Mouse (Mus musculus): Measurements from ENCODE around the gene S100a6. TPM values are rescaled to one million over a fixed set of nuclear protein-coding genes. Genes with fewer than 3 reads are reported as not detected.
A peak's percentile ranks its signal among the peaks of the same experiment; 100 is the strongest.

The S100a6 gene
- 3,650 and 3,685 TPM in 2 replicates for polyA plus RNA-seq (2015; fragmentation: Nextera tagmentation; extraction: Ambion mirVana)

- Histone ChIP-seq H3K9ac (ENCODE audit: low read length) (peak within 1 kb of the TSS; percentile 76), H3K27me3 (ENCODE audit: control insufficient read depth, insufficient read depth, low read length) (no peaks in the 10 kb centered on the region), H3K4me1 (replicated peaks; ENCODE audit: control insufficient read depth, insufficient read depth) (peaks cover 5% of the 10 kb centered on the region), H3K4me3 (ENCODE audit: low read depth, low read length) (peak within 1 kb of the TSS; percentile 46), H3K9me3 (ENCODE audit: control insufficient read depth, low read length) (no peaks in the 10 kb centered on the region), H3K4me2 (replicated peaks; ENCODE audit: low read depth) (peak within 1 kb of the TSS; percentile 64), H3K27ac (replicated peaks) (peak within 1 kb of the TSS; percentile 92), H3K36me3 (ENCODE audit: control insufficient read depth, insufficient read depth, low read length) (no peaks in the 10 kb centered on the region)
- TF ChIP-seq CTCF (IDR thresholded peaks at IDR 0.05; ENCODE audit: low read depth) (peak; percentile 78), EP300 (optimal IDR thresholded peaks at IDR 0.05) (no peak)
- WGBS = under 1% methylated on average over 23 of the region's 23 CpGs
- peak; percentile 91 for DNase-seq (ENCODE audit: low spot score)
- peak; percentile 81 for ATAC-seq (ENCODE audit: low FRiP score, low TSS enrichment)
Measured at GRCm38 (mm10) chr3:90612728-90613291, at the start of gene S100a6. S100a6 (plus strand) TSS chr3:90612882.

GRCm38 (mm10) chr3:90574691-90575090 is 38.0 kb upstream of the S100a6 start:
- 0 out of 2 replicates have a peak overlapping the region, but pooled peaks have one; percentile 31 for H3K9ac ChIP-seq (ENCODE audit: low read length)
- H3K27ac ChIP-seq (replicated peaks) = peak overlapping the region; percentile 71
- no peak for TF ChIP-seq EP300 (optimal IDR thresholded peaks at IDR 0.05)
- no peak for TF ChIP-seq CTCF (IDR thresholded peaks at IDR 0.05; ENCODE audit: low read depth)

GRCm38 (mm10) chr3:90575320-90575719 is 37.4 kb upstream of the S100a6 start:
- H3K9me3 ChIP-seq (ENCODE audit: control insufficient read depth, low read length) = no peaks in the 10 kb centered on the region
- no peak overlapping the region for H3K9ac ChIP-seq (ENCODE audit: low read length)
- TF ChIP-seq CTCF (IDR thresholded peaks at IDR 0.05; ENCODE audit: low read depth) (no peak), EP300 (optimal IDR thresholded peaks at IDR 0.05) (no peak)
- ATAC-seq (ENCODE audit: low FRiP score, low TSS enrichment) (no peak), DNase-seq (ENCODE audit: low spot score) (no peak)
- no peak overlapping the region for H3K4me3 ChIP-seq (ENCODE audit: low read depth, low read length)
- peak overlapping the region; percentile 71; the same call in 1 of the 2 replicates for H3K27ac ChIP-seq (replicated peaks)
- 51% methylated on average over 3 of the region's 3 CpGs for WGBS
- H3K27me3 ChIP-seq (ENCODE audit: control insufficient read depth, insufficient read depth, low read length) = no peaks in the 10 kb centered on the region
- H3K36me3 ChIP-seq (ENCODE audit: control insufficient read depth, insufficient read depth, low read length) = no peaks in the 10 kb centered on the region
- H3K4me2 ChIP-seq (replicated peaks; ENCODE audit: low read depth) = no peak overlapping the region
- H3K4me1 ChIP-seq (replicated peaks; ENCODE audit: control insufficient read depth, insufficient read depth) = no peaks in the 10 kb centered on the region

More at GRCm38 (mm10) chr3:90574691-90575090, 38.0 kb upstream of the S100a6 start:
- ATAC-seq (ENCODE audit: low FRiP score, low TSS enrichment) = 0 out of 2 replicates have a peak, but pooled peaks have one; percentile 15
- no peak for DNase-seq (ENCODE audit: low spot score)
- Histone ChIP-seq H3K4me2 (replicated peaks; ENCODE audit: low read depth) (no peak overlapping the region), H3K4me3 (ENCODE audit: low read depth, low read length) (no peak overlapping the region), H3K4me1 (replicated peaks; ENCODE audit: control insufficient read depth, insufficient read depth) (no peaks in the 10 kb centered on the region), H3K36me3 (ENCODE audit: control insufficient read depth, insufficient read depth, low read length) (no peaks in the 10 kb centered on the region), H3K27me3 (ENCODE audit: control insufficient read depth, insufficient read depth, low read length) (no peaks in the 10 kb centered on the region), H3K9me3 (ENCODE audit: control insufficient read depth, low read length) (no peaks in the 10 kb centered on the region)
- 65% methylated on average over 5 of the region's 5 CpGs for WGBS

GRCm38 (mm10) chr3:90576351-90577001 is 36.2 kb upstream of the S100a6 start:
- no peaks in the 10 kb centered on the region for H3K36me3 ChIP-seq (ENCODE audit: control insufficient read depth, insufficient read depth, low read length)

GRCm38 (mm10) chr3:90579433-90579832 is 33.2 kb upstream of the S100a6 start:
- TF ChIP-seq CTCF (IDR thresholded peaks at IDR 0.05; ENCODE audit: low read depth) = no peak
- no peak for TF ChIP-seq EP300 (optimal IDR thresholded peaks at IDR 0.05)
- no peak overlapping the region for H3K4me3 ChIP-seq (ENCODE audit: low read depth, low read length)
- ATAC-seq (ENCODE audit: low FRiP score, low TSS enrichment) (no peak), DNase-seq (ENCODE audit: low spot score) (no peak)
- H3K4me1 ChIP-seq (replicated peaks; ENCODE audit: control insufficient read depth, insufficient read depth) = no peaks in the 10 kb centered on the region
- H3K27ac ChIP-seq (replicated peaks) = no peak overlapping the region
- no peak overlapping the region for H3K9ac ChIP-seq (ENCODE audit: low read length)
- H3K9me3 ChIP-seq (ENCODE audit: control insufficient read depth, low read length) = no peaks in the 10 kb centered on the region
- WGBS = 61% methylated on average over 7 of the region's 7 CpGs
- no peaks in the 10 kb centered on the region for H3K27me3 ChIP-seq (ENCODE audit: control insufficient read depth, insufficient read depth, low read length)
- no peaks in the 10 kb centered on the region for H3K36me3 ChIP-seq (ENCODE audit: control insufficient read depth, insufficient read depth, low read length)
- H3K4me2 ChIP-seq (replicated peaks; ENCODE audit: low read depth) = no peak overlapping the region

More at GRCm38 (mm10) chr3:90576351-90577001, 36.2 kb upstream of the S100a6 start:
- DNase-seq (ENCODE audit: low spot score) (no peak), ATAC-seq (ENCODE audit: low FRiP score, low TSS enrichment) (no peak)
- TF ChIP-seq EP300 (optimal IDR thresholded peaks at IDR 0.05) (no peak), CTCF (IDR thresholded peaks at IDR 0.05; ENCODE audit: low read depth) (no peak)
- H3K27me3 ChIP-seq (ENCODE audit: control insufficient read depth, insufficient read depth, low read length) = no peaks in the 10 kb centered on the region
- no peak overlapping the region for H3K4me3 ChIP-seq (ENCODE audit: low read depth, low read length)
- 51% methylated on average over 10 of the region's 10 CpGs for WGBS
- H3K9me3 ChIP-seq (ENCODE audit: control insufficient read depth, low read length) = no peaks in the 10 kb centered on the region
- no peaks in the 10 kb centered on the region for H3K4me1 ChIP-seq (replicated peaks; ENCODE audit: control insufficient read depth, insufficient read depth)
- H3K9ac ChIP-seq (ENCODE audit: low read length) = no peak overlapping the region
- no peak overlapping the region for H3K4me2 ChIP-seq (replicated peaks; ENCODE audit: low read depth)
- no peak overlapping the region for H3K27ac ChIP-seq (replicated peaks)

GRCm38 (mm10) chr3:90581141-90581540 is 31.5 kb upstream of the S100a6 start:
- H3K9me3 ChIP-seq (ENCODE audit: control insufficient read depth, low read length) = no peaks in the 10 kb centered on the region
- TF ChIP-seq EP300 (optimal IDR thresholded peaks at IDR 0.05) = no peak
- DNase-seq (ENCODE audit: low spot score) = no peak

More at GRCm38 (mm10) chr3:90581141-90581540, 31.5 kb upstream of the S100a6 start:
- H3K4me2 ChIP-seq (replicated peaks; ENCODE audit: low read depth) = no peak overlapping the region
- H3K4me1 ChIP-seq (replicated peaks; ENCODE audit: control insufficient read depth, insufficient read depth) = no peaks in the 10 kb centered on the region
- H3K36me3 ChIP-seq (ENCODE audit: control insufficient read depth, insufficient read depth, low read length) = no peaks in the 10 kb centered on the region
- no peak overlapping the region for H3K27ac ChIP-seq (replicated peaks)
- no peak overlapping the region for H3K4me3 ChIP-seq (ENCODE audit: low read depth, low read length)
- H3K9ac ChIP-seq (ENCODE audit: low read length) = no peak overlapping the region
- no peaks in the 10 kb centered on the region for H3K27me3 ChIP-seq (ENCODE audit: control insufficient read depth, insufficient read depth, low read length)
- no peak for ATAC-seq (ENCODE audit: low FRiP score, low TSS enrichment)
- 95% methylated on average over 5 of the region's 5 CpGs for WGBS

Measured in stomach, postnatal 0 days (tissue).